Mouse (Mus musculus) spleen, adult 2 months (tissue): ENCODE measurements around the gene Trp53. TPM values are rescaled to one million over a fixed set of nuclear protein-coding genes. Genes with fewer than 3 reads are reported as not detected.

Experiments used
- DNase-seq, 2 experiments: peaks; one replicate each; pipeline versions ENCODE4 v3.0.0 to v3.0.0-alpha.2; 2012 to 2021; ENCODE audit warnings: low spot score in 2 of 2, low read depth in 1 of 2
- H3K27ac ChIP-seq: fragments of 200-500 bp; 2 replicates; pipeline ENCODE4 v1.5.1; 2012; ENCODE audit warnings: low read length, inconsistent platforms; ENCODE audit not compliant: insufficient read depth
- H3K27me3 ChIP-seq: fragments of 200-500 bp; 2 replicates; pipeline ENCODE4 v1.6.1; 2012; ENCODE audit warnings: mild to moderate bottlenecking, moderate library complexity, low read length, inconsistent platforms; ENCODE audit not compliant: control insufficient read depth, insufficient read depth
- H3K36me3 ChIP-seq: fragments of 200-500 bp; 2 replicates; pipeline ENCODE4 v1.6.1; 2012; ENCODE audit warnings: mild to moderate bottlenecking, low read length, inconsistent platforms; ENCODE audit not compliant: control insufficient read depth, insufficient read depth
- H3K4me1 ChIP-seq: fragments of 200-500 bp; 2 replicates; pipeline ENCODE4 v1.6.1; 2011; ENCODE audit warnings: inconsistent platforms; ENCODE audit not compliant: control insufficient read depth, insufficient read depth, insufficient read length
- H3K4me3 ChIP-seq: fragments of 200-500 bp; 2 replicates; pipeline ENCODE4 v1.5.1; 2011; ENCODE audit warnings: mild to moderate bottlenecking, inconsistent platforms; ENCODE audit not compliant: insufficient read depth, insufficient read length; ENCODE audit errors: extremely low read depth
- CTCF ChIP-seq: fragments of 200-500 bp; IDR thresholded peaks from 2 replicates; pipeline ENCODE4 v1.5.1; 2011; ENCODE audit warnings: mild to moderate bottlenecking, inconsistent platforms; ENCODE audit not compliant: insufficient read depth, insufficient read length, insufficient replicate concordance; ENCODE audit errors: extremely low read depth
- POLR2A ChIP-seq: fragments of 200-500 bp; IDR thresholded peaks from 2 replicates; pipeline ENCODE4 v1.6.1; 2011; ENCODE audit warnings: low read depth, low read length, inconsistent platforms
- WGBS: fragments of 180-500 bp; shearing (Covaris S2); methylation state at CpG from one replicate; pipeline ENCODE4 v1.1.7; 2018; 5-methylcytosine and 5-hydroxymethylcytosine counted together
- polyA plus RNA-seq: library from polyadenylated mRNA; depleted of rRNA; stranded (reverse); fragments of >200 nt; gene quantifications from 2 replicates; pipeline ENCODE4 v1.2.3, GENCODE M21; 2012

Gene Trp53
- polyA plus RNA-seq, 1 experiment: 105 TPM

- peak; percentile 84 to 85 for DNase-seq
- Histone ChIP-seq H3K27ac (peak overlapping the region; percentile 80), H3K4me3 (peak overlapping the region; percentile 100), H3K36me3 (no peaks in the 10 kb centered on the region), H3K27me3 (no peaks in the 10 kb centered on the region), H3K4me1 (peaks cover 7% of the 10 kb centered on the region; the same call in 1 of the 2 replicates)
- WGBS: under 1% methylated on average over 39 of the region's 39 CpGs
- TF ChIP-seq CTCF: peak; percentile 98; the same call in 1 of the 2 replicates
- TF ChIP-seq POLR2A: no peak
These were observed 786 bp upstream of the Trp53 start for GRCm38 (mm10) chr11:69579128-69580017.

GRCm38 (mm10) chr11:69580572-69581146 is 500 bp downstream of the Trp53 start:
- H3K36me3 ChIP-seq: no peaks in the 10 kb centered on the region
- peak overlapping the region; percentile 77 for H3K4me3 ChIP-seq
- TF ChIP-seq CTCF (no peak), POLR2A (no peak)
- DNase-seq: peak in 1 of 2 experiments; percentile 11
- H3K27me3 ChIP-seq: no peaks in the 10 kb centered on the region
- H3K4me1 ChIP-seq: peaks cover 10% of the 10 kb centered on the region; the same call in 1 of the 2 replicates
- under 1% methylated on average over 25 of the region's 25 CpGs for WGBS
- peak overlapping the region; percentile 94 for H3K27ac ChIP-seq

- no peaks in the 10 kb centered on the region for H3K27me3 ChIP-seq
- WGBS: under 1% methylated on average over 36 of the region's 36 CpGs
- peak overlapping the region; percentile 77 for H3K4me3 ChIP-seq
- H3K36me3 ChIP-seq: no peaks in the 10 kb centered on the region
- no peak for TF ChIP-seq CTCF
- TF ChIP-seq POLR2A: no peak
- peaks cover 15% of the 10 kb centered on the region; the same call in 1 of the 2 replicates for H3K4me1 ChIP-seq
- DNase-seq: peak; percentile 73 to 83
- H3K27ac ChIP-seq: peak overlapping the region; percentile 94
These were observed 1.1 kb downstream of the Trp53 start for GRCm38 (mm10) chr11:69581147-69581688.

- no peak for TF ChIP-seq POLR2A
- TF ChIP-seq CTCF: no peak
- no peak for DNase-seq
- no peaks in the 10 kb centered on the region for H3K27me3 ChIP-seq
- peak overlapping the region; percentile 69 for H3K27ac ChIP-seq
- H3K4me1 ChIP-seq: peaks cover 15% of the 10 kb centered on the region; the same call in 1 of the 2 replicates
- 3% methylated on average over 8 of the region's 8 CpGs for WGBS
- no peaks in the 10 kb centered on the region for H3K36me3 ChIP-seq
- H3K4me3 ChIP-seq: peak overlapping the region; percentile 77
These were observed 1.7 kb downstream of the Trp53 start for GRCm38 (mm10) chr11:69581814-69582213.

- DNase-seq: no peak
- H3K4me3 ChIP-seq: no peak overlapping the region
- no peak overlapping the region for H3K27ac ChIP-seq
- no peaks in the 10 kb centered on the region for H3K27me3 ChIP-seq
- WGBS: 67% methylated on average over 9 of the region's 9 CpGs
- TF ChIP-seq CTCF (no peak), POLR2A (no peak)
- H3K4me1 ChIP-seq: peaks cover 15% of the 10 kb centered on the region; the same call in 1 of the 2 replicates
- peaks cover 4% of the 10 kb centered on the region for H3K36me3 ChIP-seq
These were observed 2.2 kb downstream of the Trp53 start for GRCm38 (mm10) chr11:69582230-69582805.

GRCm38 (mm10) chr11:69584008-69584407 is 3.8 kb downstream of the Trp53 start:
- H3K27ac ChIP-seq: no peak overlapping the region
- peaks cover 8% of the 10 kb centered on the region; the same call in 1 of the 2 replicates for H3K4me1 ChIP-seq

More at GRCm38 (mm10) chr11:69584008-69584407, 3.8 kb downstream of the Trp53 start:
- TF ChIP-seq POLR2A (no peak), CTCF (no peak)
- DNase-seq: no peak
- 83% methylated on average over 7 of the region's 7 CpGs for WGBS
- peaks cover 21% of the 10 kb centered on the region for H3K36me3 ChIP-seq
- H3K4me3 ChIP-seq: no peak overlapping the region
- H3K27me3 ChIP-seq: no peaks in the 10 kb centered on the region
